Mouse (Mus musculus) MEL (cell line): ENCODE data around the gene Krtap4-2.

ENCODE experiments used
- CTCF ChIP-seq, 3 experiments: IDR thresholded peaks in 2 of 3; conservative IDR thresholded peaks in 1 of 3; 2 replicates each; pipeline ENCODE4 v1.5.1; 2011 to 2012; ENCODE audit warnings: low read length in 3 of 3, low read depth in 2 of 3, mild to moderate bottlenecking in 2 of 3, improper control_type of control experiment in 1 of 3, inconsistent platforms in 1 of 3, mixed read lengths in 1 of 3, moderate library complexity in 1 of 3; ENCODE audit not compliant: control insufficient read depth in 1 of 3, insufficient read depth in 1 of 3, poor library complexity in 1 of 3, severe bottlenecking in 1 of 3
- ETS1 ChIP-seq: IDR thresholded peaks from 2 replicates; pipeline ENCODE4 v1.6.1; 2012; ENCODE audit warnings: low read depth, mild to moderate bottlenecking, inconsistent platforms, low read length, improper control_type of control experiment, moderate library complexity
- GABPA ChIP-seq: IDR thresholded peaks from 2 replicates; pipeline ENCODE4 v1.6.1; 2012; ENCODE audit warnings: low read depth, mild to moderate bottlenecking, inconsistent platforms, low read length, improper control_type of control experiment, moderate library complexity
- KAT2A ChIP-seq: conservative IDR thresholded peaks from 2 replicates; pipeline ENCODE4 v1.6.1; 2012; ENCODE audit warnings: low read depth, low read length, improper control_type of control experiment, inconsistent platforms
- MAFK ChIP-seq: IDR thresholded peaks from 2 replicates; pipeline ENCODE4 v1.6.1; 2011; ENCODE audit warnings: low read depth, mild to moderate bottlenecking, low read length, improper control_type of control experiment, borderline replicate concordance
- MAZ ChIP-seq: IDR thresholded peaks from 2 replicates; pipeline ENCODE4 v1.6.1; 2012; ENCODE audit warnings: low read depth, mild to moderate bottlenecking, inconsistent platforms, low read length, improper control_type of control experiment
- POLR2A ChIP-seq, 2 experiments: IDR thresholded peaks; 2 replicates each; pipeline ENCODE4 v1.6.1; 2011 to 2012; ENCODE audit warnings: low read length in 2 of 2, mild to moderate bottlenecking in 2 of 2, control low read depth in 1 of 2, improper control_type of control experiment in 1 of 2, low read depth in 1 of 2, moderate library complexity in 1 of 2; ENCODE audit not compliant: control insufficient read depth in 1 of 2, insufficient read depth in 1 of 2, poor library complexity in 1 of 2
- POLR2AphosphoS5 ChIP-seq: IDR thresholded peaks from 2 replicates; pipeline ENCODE4 v1.6.1; 2012; ENCODE audit warnings: low read depth, borderline replicate concordance, mild to moderate bottlenecking, inconsistent platforms, low read length, moderate library complexity, mixed read lengths

- TF ChIP-seq POLR2AphosphoS5 (no peak), GABPA (no peak), CTCF (IDR thresholded peaks at IDR 0.05 in 2 of 3, conservative IDR thresholded peaks at IDR 0.05 in 1 of 3; ENCODE audit: control insufficient read depth in 1 of 3, insufficient read depth in 1 of 3, low read depth in 2 of 3, low read length in 3 of 3, poor library complexity in 1 of 3, severe bottlenecking in 1 of 3) (no peak), MAFK (no peak), ETS1 (no peak), KAT2A (no peak), POLR2A (IDR thresholded peaks at IDR 0.05; ENCODE audit: control insufficient read depth in 1 of 2, insufficient read depth in 1 of 2, low read depth in 1 of 2, low read length in 2 of 2, poor library complexity in 1 of 2) (no peak), MAZ (no peak)
Observed at GRCm38 (mm10) chr11:99683481-99683880, 48.6 kb upstream of the Krtap4-2 start.
